Mouse (Mus musculus): ENCODE measurements around the gene Znrf1.

DNA sequence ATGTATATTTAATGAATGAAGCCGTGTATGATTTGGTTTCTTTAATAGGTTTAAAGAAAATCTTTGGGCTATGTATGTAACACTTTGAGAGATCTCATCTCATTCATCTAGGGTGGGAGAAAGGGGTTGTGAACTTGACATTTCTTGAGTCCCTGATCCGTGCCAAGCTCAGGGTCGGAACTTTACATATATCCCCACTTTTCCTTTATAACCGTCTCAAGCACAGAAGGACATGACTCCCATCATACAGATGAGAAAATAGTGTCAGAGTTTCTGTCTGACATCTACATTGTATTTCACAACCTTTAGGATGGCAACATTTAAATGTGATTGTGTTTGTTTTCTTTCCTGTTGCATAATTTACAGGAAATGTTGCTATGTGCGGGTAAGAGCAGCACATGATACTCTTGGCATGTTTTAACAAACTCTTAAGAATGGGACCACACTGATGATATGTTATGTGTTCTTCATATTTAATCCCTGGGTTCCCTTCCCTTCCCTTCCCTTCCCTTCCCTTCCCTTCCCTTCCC lies 26.4 kb downstream of the Znrf1 start:
- TF ChIP-seq CTCF (conservative IDR thresholded peaks at IDR 0.05 in 1 of 2, IDR thresholded peaks at IDR 0.05 in 1 of 2; ENCODE audit: low read depth in 2 of 2, low read length in 2 of 2) (no peak), NELFE (IDR thresholded peaks at IDR 0.05; ENCODE audit: low read depth, low read length) (no peak), SMC3 (IDR thresholded peaks at IDR 0.05; ENCODE audit: low read depth, low read length) (no peak), NRF1 (IDR thresholded peaks at IDR 0.05; ENCODE audit: low read depth, low read length) (no peak), MAFK (IDR thresholded peaks at IDR 0.05; ENCODE audit: insufficient replicate concordance, low read length) (no peak), E2F4 (IDR thresholded peaks at IDR 0.05; ENCODE audit: insufficient replicate concordance, low read depth, low read length) (no peak), POLR2A (IDR thresholded peaks at IDR 0.05; ENCODE audit: low read depth, low read length) (no peak), ELF1 (IDR thresholded peaks at IDR 0.05; ENCODE audit: low read depth, low read length) (no peak), CHD2 (IDR thresholded peaks at IDR 0.05; ENCODE audit: low read length) (no peak)
